Mouse (Mus musculus): ENCODE measurements around the gene Jmjd1c.

Jmjd1c gene

GRCm38 (mm10) chr10:67071884-67072283 is 24.0 kb upstream of the Jmjd1c start:
- DNase-seq (ENCODE audit: low read depth, low spot score): no peak

DNA sequence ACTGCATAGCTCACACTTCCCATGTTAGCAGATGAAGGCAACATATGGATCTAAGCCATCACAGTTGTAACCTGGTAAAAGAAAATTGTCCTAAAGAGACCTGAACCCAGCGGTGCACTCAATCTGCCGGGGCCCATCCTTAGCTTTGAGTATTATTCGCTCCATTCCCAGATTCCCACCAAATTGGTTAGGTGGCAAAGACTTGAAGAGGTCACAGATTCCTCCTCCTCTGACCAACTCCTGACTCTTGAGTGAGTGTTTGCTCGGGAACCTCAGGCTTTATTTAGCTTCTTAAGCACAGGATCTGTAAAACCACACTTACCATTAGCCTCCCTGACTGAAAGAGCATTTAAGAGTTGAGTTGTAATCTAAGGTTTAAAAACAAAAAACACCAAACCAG is 23.3 kb upstream of the Jmjd1c start:
- no peak for DNase-seq (ENCODE audit: low read depth, low spot score)

GRCm38 (mm10) chr10:67073577-67073976 is 22.3 kb upstream of the Jmjd1c start:
- no peak for DNase-seq (ENCODE audit: low read depth, low spot score)

DNA sequence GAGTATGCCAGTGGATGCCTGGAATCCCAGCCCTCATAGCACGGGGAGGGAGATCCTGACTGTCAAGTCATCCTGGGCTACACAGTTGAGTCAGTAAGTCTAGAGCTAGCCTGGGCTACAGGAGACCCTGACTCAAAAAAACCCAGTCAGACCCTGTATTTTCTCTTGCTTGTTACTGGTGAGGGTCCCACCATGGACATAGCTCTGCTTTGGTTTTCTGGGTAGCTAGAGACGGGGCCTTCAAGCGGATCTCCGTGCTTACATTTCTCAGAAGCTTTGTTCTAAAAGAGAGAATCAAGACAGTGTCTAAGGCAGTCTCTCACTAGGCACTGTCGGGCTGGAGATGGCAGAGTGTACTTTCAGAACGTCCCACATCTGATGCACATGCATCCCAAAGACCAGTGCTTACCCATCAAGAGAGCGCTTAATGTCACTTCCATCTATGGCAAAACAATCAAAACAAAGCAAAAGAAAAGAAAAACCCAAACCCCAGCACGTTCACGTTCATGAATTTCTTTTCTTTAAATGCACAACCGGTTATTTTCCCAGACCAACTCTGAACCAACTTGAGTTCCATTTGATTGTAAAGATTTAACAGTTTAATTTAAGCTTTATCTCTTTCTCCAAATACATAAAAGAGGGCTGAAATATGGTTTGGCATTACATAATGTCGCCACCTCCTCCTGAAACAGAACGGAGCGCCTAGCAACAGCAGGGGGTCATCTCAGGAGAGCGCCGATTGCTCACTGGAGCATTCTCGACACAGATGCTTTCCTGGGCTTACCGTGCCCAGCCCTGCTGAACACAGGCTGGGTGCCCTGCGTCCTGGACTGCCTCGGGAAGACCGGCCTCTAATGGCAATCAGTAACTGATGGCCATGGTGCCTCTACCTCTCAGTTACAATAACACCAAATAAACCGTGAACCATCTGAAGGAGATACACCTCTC is 19.7 kb upstream of the Jmjd1c start:
- no peak for DNase-seq (ENCODE audit: low read depth, low spot score)

DNA sequence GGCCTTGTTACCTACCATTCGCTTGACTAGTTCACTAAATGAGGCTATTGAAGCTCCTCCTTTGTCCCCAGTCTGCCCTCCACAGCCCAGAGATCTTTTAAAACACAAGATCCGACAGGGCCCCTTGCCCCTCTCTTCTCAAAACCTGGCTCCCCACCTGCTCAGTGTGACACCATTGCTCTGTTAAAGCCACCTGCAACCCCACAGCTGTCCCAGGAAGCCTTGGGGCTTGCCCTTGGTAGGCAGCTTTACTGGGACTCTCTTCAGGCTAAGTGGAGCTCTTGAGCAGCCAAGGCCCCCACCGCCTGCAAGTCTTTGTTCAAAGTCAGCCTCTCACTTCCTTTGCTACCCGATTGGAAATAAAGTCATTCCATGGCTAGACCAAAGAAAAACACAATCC is 16.9 kb upstream of the Jmjd1c start:
- DNase-seq (ENCODE audit: low read depth, low spot score): no peak

GRCm38 (mm10) chr10:67081206-67082007 is 14.5 kb upstream of the Jmjd1c start:
- DNase-seq (ENCODE audit: low read depth, low spot score): no peak

DNA sequence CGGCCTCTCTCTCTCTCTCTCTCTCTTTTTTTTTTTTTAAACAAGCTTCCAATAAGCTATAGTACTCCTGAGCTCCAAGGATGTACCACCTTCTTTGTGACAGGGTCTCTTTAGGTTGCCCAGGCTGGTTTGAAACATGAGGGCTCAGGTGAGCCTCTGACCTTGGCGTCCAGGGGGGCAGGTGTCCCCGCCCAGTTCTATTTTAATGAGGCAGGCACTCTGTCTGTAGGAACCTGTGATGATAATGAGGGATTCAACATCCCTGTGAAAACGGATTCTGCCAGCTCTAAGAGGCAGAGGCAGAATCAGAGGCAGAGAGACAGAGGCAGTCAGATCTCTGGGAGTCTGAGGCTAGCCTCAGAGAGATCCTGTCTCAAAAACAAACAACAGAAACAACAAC is 13.4 kb upstream of the Jmjd1c start:
- no peak for DNase-seq (ENCODE audit: low read depth, low spot score)

DNA sequence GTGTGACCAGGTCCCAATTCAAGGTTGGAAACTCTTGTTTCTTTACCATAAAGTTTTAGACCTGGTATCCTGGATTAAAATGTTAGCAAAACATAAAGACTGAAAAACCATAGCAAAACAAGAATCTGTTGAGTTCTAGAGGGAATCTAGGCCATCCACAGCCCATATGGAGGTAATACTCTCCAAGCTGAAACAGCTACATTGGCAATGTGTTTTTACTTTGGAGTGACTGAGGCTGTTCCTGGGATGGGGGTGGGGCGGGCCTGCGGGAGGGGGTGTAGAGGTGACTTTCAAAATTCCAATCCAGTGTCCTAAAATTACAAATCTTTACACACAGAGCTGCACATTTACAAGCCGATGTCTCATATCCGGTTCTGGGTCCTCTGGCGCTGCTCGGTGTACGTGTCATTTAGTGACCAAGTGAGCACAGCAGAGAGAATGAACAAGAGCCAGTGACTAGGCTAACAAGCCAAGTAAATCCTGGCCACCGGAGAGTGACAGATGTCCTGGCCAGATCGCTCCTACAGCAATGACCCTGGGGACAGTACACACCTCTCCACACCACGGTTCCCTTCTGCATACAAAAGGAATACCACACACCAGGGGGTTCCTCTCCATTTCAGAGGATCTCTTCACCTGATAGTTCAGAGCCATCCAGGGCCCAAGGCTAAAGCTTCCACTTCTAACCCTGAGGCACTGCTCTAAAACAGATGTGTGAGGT is 12.3 kb upstream of the Jmjd1c start:
- no peak for DNase-seq (ENCODE audit: low read depth, low spot score)

DNA sequence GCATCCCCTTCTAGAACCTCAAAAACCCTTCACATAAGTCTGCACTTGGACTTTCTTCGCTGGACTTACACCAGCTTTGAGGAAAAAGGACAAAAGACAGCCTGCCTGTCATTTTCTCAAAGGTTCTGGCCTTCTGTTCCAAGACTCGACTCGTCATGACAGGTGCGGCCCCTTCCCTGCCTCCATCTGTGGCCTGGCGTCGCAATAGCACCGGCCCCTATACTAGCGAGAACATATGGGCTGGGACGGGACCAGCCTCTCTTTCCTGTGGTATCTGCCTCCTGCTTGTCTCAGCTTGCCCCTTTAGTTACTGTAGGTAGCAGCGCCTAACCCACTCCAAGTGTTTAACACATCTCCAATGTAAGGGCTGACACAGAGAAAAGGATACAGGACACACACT is 10.8 kb upstream of the Jmjd1c start:
- no peak for DNase-seq (ENCODE audit: low read depth, low spot score)

DNA sequence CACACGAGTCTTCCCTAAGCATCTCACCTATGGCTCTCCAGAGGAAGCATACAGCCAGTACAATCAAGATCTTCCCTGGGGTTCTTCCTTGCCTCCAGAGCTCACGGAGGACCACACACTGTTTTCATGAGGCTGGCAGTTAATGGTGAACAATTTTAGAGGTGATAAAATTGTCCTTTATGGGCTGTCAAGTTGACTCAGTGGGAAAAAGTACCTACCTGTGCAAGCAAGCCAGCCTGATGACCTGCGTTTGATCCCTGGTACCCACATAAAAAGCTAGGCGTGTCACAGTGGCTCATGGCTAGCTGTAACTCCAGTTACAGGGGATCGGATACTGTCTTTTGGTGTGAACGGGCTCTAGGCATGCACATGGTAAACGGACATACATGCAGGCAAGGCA is 10.0 kb upstream of the Jmjd1c start:
- DNase-seq (ENCODE audit: low read depth, low spot score): no peak

- no peak for DNase-seq (ENCODE audit: low read depth, low spot score)
These were observed 8.3 kb upstream of the Jmjd1c start for GRCm38 (mm10) chr10:67087447-67088226.

DNA sequence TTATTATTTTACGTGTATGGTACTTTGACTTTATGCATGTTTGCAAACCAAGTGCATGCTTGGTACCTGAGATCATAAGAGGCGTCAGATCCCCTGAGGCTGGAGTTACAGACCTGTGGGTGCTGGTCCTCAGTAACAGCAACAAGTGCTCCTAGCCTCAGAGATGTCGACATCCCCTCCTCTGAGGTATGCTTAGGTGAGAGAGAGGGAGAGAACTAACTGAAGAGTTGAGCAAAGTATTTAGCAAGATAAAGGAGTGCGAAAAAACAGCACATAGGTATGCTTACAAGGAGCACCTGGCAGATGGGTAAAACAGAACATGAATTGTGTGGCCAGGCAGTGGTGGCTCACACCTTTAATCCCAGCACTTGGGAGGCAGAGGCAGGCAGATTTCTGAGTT is 5.3 kb upstream of the Jmjd1c start:
- DNase-seq (ENCODE audit: low read depth, low spot score): no peak

DNA sequence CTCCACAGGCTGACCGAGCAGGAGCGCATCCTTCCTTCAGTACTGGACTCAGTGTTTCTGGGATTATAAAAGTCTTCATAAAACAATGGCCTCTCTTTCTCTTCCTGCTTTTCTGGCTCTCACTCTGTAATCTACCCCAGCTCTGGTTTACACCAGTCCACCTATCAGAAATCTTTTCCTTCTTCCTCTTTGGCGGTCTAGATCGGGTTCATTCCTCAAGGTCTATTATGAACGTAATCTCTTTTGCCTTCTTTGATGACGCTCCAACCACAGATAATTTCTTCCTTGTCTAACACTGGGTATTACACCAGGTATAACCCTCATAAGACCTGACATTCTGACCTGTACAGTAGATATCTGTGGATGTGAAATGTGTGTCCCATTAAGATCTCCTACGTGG is 1.0 kb upstream of the Jmjd1c start:
- DNase-seq (ENCODE audit: low read depth, low spot score): no peak

DNA sequence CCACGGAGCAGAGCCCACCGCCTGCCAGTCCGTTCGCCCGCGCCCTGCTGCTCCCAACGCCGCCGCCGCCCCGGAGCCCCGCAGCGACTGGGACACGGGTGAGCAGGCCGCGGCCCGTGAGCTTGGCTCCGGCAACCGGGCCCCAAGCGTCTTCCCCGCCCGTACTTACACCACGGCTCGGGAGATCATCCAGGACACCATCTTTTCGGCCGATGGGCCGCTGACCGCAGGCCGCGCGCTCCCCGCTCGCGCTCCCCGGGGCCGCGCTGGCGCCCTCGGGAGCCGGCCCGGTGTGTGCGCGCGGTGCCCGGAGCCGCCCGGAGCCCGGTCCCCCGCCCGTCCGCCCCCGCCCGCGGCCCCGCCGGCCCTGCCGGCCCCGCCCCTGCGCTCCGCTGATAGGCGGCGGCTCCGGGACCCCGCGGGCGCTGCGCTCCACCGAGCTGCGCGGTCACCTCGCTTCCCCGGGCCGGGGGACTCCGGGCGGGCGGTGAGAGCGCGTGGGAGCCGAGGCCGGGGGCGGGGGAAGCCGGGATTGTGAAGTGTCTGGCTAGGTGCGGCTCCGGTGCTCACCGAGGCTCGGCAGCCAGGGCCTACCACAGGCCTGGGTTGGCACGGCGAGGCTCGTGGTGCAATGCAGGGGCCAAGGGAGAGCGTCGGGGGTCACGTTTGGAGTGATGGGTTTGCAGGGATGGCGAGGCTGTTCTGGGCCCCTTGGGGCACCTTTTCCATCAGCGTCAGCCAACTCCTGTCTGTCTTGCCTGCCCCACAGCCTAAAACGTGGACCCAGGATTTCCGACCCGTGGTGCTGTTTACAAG is 904 bp downstream of the Jmjd1c start, which contains the start of gene Reep3:
Gene Reep3 (minus strand): TSS at position 325 of the 816 bp plus-strand sequence.
- DNase-seq (ENCODE audit: low read depth, low spot score): no peak

DNA sequence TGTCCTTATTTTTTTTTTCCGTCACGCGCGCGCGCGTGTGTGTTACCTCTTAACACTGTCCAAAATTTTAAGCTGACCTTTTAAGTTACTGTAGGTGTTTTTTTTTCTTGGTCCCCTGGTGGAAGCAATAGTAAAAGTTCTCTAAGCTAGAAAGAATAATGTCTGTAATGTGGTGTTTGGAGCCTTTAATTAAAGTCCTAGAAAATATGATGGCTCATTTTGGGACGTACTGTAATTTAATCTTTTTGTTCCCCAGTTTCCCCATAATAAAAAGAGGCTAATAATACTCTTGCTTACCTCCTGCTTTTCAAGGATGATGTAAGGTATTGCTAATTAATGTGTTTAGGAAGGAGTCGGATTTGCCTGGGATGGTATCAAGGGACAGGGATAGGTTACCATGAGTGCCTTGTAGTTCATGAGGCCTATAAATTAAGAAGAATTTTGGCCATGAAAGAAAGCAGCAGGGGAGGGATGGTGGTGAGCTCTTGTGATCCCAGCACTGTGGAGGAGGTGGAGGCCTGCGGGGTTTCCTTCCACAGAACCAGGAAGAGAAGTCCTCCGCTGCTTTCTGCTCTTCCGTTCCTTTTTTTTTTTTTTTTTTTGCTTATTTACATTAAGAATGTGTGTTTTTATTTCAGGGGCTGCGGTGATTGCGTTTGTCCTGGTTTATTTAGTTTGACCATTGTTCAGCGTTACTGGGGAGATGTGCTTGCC is 1.7 kb downstream of the Jmjd1c start:
- DNase-seq (ENCODE audit: low read depth, low spot score): no peak

GRCm38 (mm10) chr10:67098408-67099050 is 2.6 kb downstream of the Jmjd1c start:
- no peak for DNase-seq (ENCODE audit: low read depth, low spot score)

DNA sequence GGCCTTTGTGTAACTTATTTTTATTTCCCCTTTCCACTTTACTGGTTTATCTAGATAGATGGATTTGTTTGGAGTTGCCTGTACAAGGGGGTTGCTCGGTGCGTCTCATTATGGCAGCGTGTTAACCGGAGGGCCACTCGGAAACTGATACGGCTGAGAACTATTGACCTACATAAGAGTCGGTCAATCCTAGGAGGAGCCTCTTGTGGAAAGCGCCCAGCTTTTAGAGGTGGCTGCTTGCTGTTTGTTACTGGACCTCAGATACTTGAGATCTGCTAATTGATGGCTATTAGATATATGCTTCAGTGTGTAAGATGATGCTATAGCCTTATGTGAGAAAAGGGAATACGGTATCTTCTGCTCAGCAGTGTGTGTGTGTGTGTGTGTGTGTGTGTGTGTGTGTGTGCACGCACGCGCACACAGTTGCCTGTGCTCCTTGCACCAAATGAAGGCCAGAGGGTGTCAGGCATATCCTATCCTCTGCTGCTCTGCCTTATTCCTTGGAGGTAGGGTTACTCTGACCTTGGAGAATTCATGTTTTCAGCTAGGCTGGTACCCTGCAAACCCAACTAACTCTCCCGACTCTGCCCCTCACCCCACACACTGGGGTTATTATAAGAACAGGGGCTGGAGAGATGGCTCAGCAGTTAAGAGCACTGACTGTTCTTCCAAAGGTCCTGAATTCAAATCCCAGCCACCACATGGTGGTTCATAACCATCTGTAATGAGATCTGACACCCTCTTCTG is 3.4 kb downstream of the Jmjd1c start:
- no peak for DNase-seq (ENCODE audit: low read depth, low spot score)

DNA sequence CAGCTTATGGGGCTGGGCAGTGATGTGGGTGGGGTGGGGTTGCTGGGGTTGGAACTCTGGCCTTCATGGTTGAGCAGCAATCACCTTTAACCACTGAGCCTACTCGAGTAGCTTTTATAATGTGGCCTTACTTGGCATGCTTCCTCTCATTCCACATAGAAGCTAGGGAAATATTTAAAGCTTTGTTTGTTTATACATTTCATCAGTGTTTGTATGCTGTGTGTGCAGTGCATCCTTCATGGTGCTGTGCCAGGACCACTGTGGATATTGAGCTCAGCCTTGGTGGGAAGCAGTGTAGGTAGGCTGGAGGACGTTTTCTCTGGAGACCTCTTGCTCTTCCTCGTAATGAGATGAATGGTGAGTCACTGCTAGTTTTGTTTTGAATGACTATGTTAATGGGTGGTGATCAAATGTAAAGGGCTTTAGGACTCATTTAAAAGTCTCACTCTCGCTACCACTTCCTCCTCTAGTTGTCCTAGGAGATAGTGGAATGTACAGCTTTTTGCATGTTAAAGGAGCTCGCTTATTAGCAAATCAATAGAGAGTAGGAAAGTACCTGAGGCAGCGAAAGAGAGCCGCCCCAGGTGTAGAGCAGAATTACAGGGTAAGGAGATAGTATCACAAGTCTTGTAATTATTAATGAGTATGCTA is 4.2 kb downstream of the Jmjd1c start:
- DNase-seq (ENCODE audit: low read depth, low spot score): no peak
